10 mouse cellular contexts compared by ENCODE assay signal in genomic region chr11:120280774-120281173, GRCm38 (mm10). TPM values are rescaled to one million over a fixed set of nuclear protein-coding genes. Genes with fewer than 3 reads are reported as not detected.
A peak's percentile ranks its signal among the peaks of the same experiment; 100 is the strongest.
DNase-seq lines count a peak whose midpoint lies in the region; ATAC-seq lines count a peak whose summit lies in the region.
"Had no signal": no experiment of that assay in that cellular context is flagged by ENCODE, and none has a peak within 500 bp of the region (broad histone marks: within the 10 kb centered on the region; RNA-seq: fewer than 3 reads in every experiment).

No protein-coding gene starts in this region.

- H3K4me1 ChIP-seq in heart, embryonic 11.5 days (ENCODE audit: control insufficient read depth, insufficient read depth, low read length): peaks cover 28% of the 10 kb centered on the region
- peaks cover 18% of the 10 kb centered on the region for H3K4me1 ChIP-seq in neural tube, embryonic 11.5 days (ENCODE audit: control insufficient read depth, insufficient read depth, low read length)
- peaks cover 5% of the 10 kb centered on the region; the same call in 1 of the 2 replicates for H3K4me1 ChIP-seq in liver, embryonic 11.5 days (replicated peaks; ENCODE audit: control insufficient read depth, insufficient read depth, low read length)

- ATAC-seq in heart, embryonic 11.5 days (replicated peaks; ENCODE audit: insufficient number of reproducible peaks, low FRiP score, low TSS enrichment): no peak
- ATAC-seq in neural tube, embryonic 11.5 days (ENCODE audit: insufficient read depth, low FRiP score, low TSS enrichment): peak; percentile 22; the same call in 1 of the 2 replicates
- no peak for ATAC-seq in liver, embryonic 11.5 days (replicated peaks; ENCODE audit: low FRiP score)

- peaks cover 36% of the 10 kb centered on the region for H3K36me3 ChIP-seq in heart, embryonic 11.5 days (ENCODE audit: control insufficient read depth, insufficient read depth, low read length)
- H3K36me3 ChIP-seq in neural tube, embryonic 11.5 days (ENCODE audit: control insufficient read depth, insufficient read depth, low read length): peaks cover 50% of the 10 kb centered on the region
- H3K36me3 ChIP-seq in liver, embryonic 11.5 days (ENCODE audit: control insufficient read depth, insufficient read depth, low read length): peaks cover 41% of the 10 kb centered on the region

- 84% methylated on average over 7 of the region's 7 CpGs for WGBS in heart, embryonic 11.5 days (ENCODE audit: insufficient replicate concordance)
- 62% methylated on average over 7 of the region's 7 CpGs for WGBS in neural tube, embryonic 11.5 days
- WGBS in liver, embryonic 11.5 days: 83% methylated on average over 7 of the region's 7 CpGs

- intact Hi-C loops in left cerebral cortex, postnatal 36 days (cut with DNase I): no loop called here

- no peak overlapping the region for H3K4me3 ChIP-seq in heart, embryonic 11.5 days (ENCODE audit: low read depth, low read length)
- H3K4me3 ChIP-seq in neural tube, embryonic 11.5 days (ENCODE audit: low read depth, low read length): no peak overlapping the region
- H3K4me3 ChIP-seq in liver, embryonic 11.5 days (ENCODE audit: low read depth, low read length): no peak overlapping the region
- H3K4me3 ChIP-seq: erythroblast, embryonic 14.5 days had no signal

- no peaks in the 10 kb centered on the region for H3K9me3 ChIP-seq in heart, embryonic 11.5 days (replicated peaks; ENCODE audit: control insufficient read depth, low read length)
- no peaks in the 10 kb centered on the region for H3K9me3 ChIP-seq in neural tube, embryonic 11.5 days (ENCODE audit: control insufficient read depth, low read length)
- H3K9me3 ChIP-seq in liver, embryonic 11.5 days (ENCODE audit: control insufficient read depth, low read length): no peaks in the 10 kb centered on the region

- H3K9ac ChIP-seq in heart, embryonic 11.5 days (ENCODE audit: low read depth, low read length): no peak overlapping the region
- no peak overlapping the region; the same call in 1 of the 2 replicates for H3K9ac ChIP-seq in neural tube, embryonic 11.5 days (ENCODE audit: low read length)
- no peak overlapping the region for H3K9ac ChIP-seq in liver, embryonic 11.5 days (ENCODE audit: low read depth, low read length)
- H3K9ac ChIP-seq: lung, embryonic 14.5 days had no signal

- no peak overlapping the region for H3K4me2 ChIP-seq in heart, embryonic 11.5 days
- no peak overlapping the region for H3K4me2 ChIP-seq in neural tube, embryonic 11.5 days (ENCODE audit: low read depth)
- H3K4me2 ChIP-seq in liver, embryonic 11.5 days: no peak overlapping the region
- H3K4me2 ChIP-seq: lung, embryonic 14.5 days had no signal

- H3K27ac ChIP-seq in heart, embryonic 11.5 days (ENCODE audit: low read depth, low read length): peak overlapping the region; percentile 64
- H3K27ac ChIP-seq in neural tube, embryonic 11.5 days (ENCODE audit: low read depth, low read length): peak overlapping the region; percentile 76
- peak overlapping the region; percentile 50; the same call in 1 of the 2 replicates for H3K27ac ChIP-seq in liver, embryonic 11.5 days (ENCODE audit: low read depth, low read length)

- no peaks in the 10 kb centered on the region for H3K27me3 ChIP-seq in heart, embryonic 11.5 days (ENCODE audit: control insufficient read depth, insufficient read depth, low read length)
- H3K27me3 ChIP-seq in neural tube, embryonic 11.5 days (ENCODE audit: control insufficient read depth, insufficient read depth, low read length): no peaks in the 10 kb centered on the region
- H3K27me3 ChIP-seq in liver, embryonic 11.5 days (replicated peaks; ENCODE audit: control insufficient read depth, insufficient read depth, low read length): no peaks in the 10 kb centered on the region

- no peak for DNase-seq in heart, adult 18-20 months
- no peak for DNase-seq in neural tube, embryonic 11.5 days (ENCODE audit: low spot score)
- no peak for DNase-seq in neural tube, embryonic 10.5 days (ENCODE audit: extremely low spot score, low spot score)
- DNase-seq in liver, embryonic 11.5 days (ENCODE audit: low spot score): no peak
- DNase-seq in urinary bladder, postnatal 4 days (ENCODE audit: low spot score in 2 of 2): no peak
- DNase-seq in adrenal gland, postnatal 10 days: no peak
- no peak for DNase-seq in left cerebral cortex, postnatal 36 days (ENCODE audit: low spot score in 2 of 2)

RNA-seq across cellular contexts. Expression of gene Bahcc1, which starts 48.0 kb away (rescaled TPM):
- 7.0 and 9.1 TPM in 2 replicates for polyA plus RNA-seq in heart, embryonic 11.5 days (2014; fragmentation: Nextera tagmentation; extraction: Ambion mirVana)
- 1 to 10 TPM; 3.5 to 5.0 TPM for total RNA-seq in heart, adult 18-20 months (2021)
- polyA plus RNA-seq in neural tube, embryonic 11.5 days (2014; fragmentation: Nextera tagmentation; extraction: Ambion mirVana): 19.7 and 22.7 TPM in 2 replicates
- 6.7 and 8.8 TPM in 2 replicates for polyA plus RNA-seq in liver, embryonic 11.5 days (2014; fragmentation: Nextera tagmentation; extraction: Ambion mirVana)
- 10 to 100 TPM; 13.8 to 20.5 TPM for total RNA-seq in adrenal gland, postnatal 10 days (2021)
- 10 to 100 TPM; 15.3 to 20.9 TPM for total RNA-seq in left cerebral cortex, postnatal 36 days (2021)
